Comparison of ENCODE assay signal across 9 mouse cellular contexts in the genomic region with DNA sequence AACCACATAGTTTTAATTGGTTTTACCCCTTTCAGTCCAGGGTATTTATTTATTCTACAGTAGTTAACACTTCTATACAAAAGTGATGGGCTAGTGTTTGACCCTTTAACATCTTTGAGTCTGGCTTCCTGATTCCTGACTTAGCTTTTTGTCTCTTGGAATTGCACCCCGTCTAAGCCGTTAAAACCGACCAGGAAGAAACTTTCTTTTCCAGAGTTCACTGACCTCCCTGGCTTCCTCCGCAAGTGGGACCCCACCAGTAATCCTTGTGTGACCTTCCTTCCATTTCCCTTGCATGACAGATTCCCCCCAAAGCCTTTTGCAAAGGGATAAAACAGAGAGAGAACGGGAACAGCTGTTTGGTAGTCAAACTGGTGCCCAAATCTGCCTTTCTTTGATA. TPM values are rescaled to one million over a fixed set of nuclear protein-coding genes. Genes with fewer than 3 reads are reported as not detected.
DNase-seq lines count a peak whose midpoint lies in the region; ATAC-seq and TF ChIP-seq lines count a peak whose summit lies in the region.
"Had no signal": no experiment of that assay in that cellular context is flagged by ENCODE, and none has a peak within 500 bp of the region (broad histone marks: within the 10 kb centered on the region; RNA-seq: fewer than 3 reads in every experiment).

No protein-coding gene starts in this region.

- ATAC-seq in forebrain, embryonic 12.5 days (ENCODE audit: low FRiP score): no peak
- ATAC-seq in hindbrain, embryonic 15.5 days (ENCODE audit: low FRiP score, low read depth): no peak
- ATAC-seq in midbrain, embryonic 15.5 days (replicated peaks): no peak

- TF ChIP-seq CTCF in layer of hippocampus, adult 2 months (conservative IDR thresholded peaks at IDR 0.05): no peak

- no peaks in the 10 kb centered on the region for H3K27me3 ChIP-seq in forebrain, embryonic 12.5 days
- H3K27me3 ChIP-seq in hindbrain, embryonic 15.5 days: no peaks in the 10 kb centered on the region
- H3K27me3 ChIP-seq in midbrain, embryonic 15.5 days (replicated peaks): peaks cover 3% of the 10 kb centered on the region; the same call in 1 of the 2 replicates

- peaks cover 17% of the 10 kb centered on the region; the same call in 1 of the 2 replicates for H3K4me1 ChIP-seq in forebrain, embryonic 12.5 days
- peaks cover 8% of the 10 kb centered on the region; the same call in 1 of the 2 replicates for H3K4me1 ChIP-seq in hindbrain, embryonic 15.5 days (replicated peaks)
- H3K4me1 ChIP-seq in midbrain, embryonic 15.5 days: peaks cover 15% of the 10 kb centered on the region; the same call in 1 of the 2 replicates

- H3K36me3 ChIP-seq in forebrain, embryonic 12.5 days (replicated peaks): no peaks in the 10 kb centered on the region
- no peaks in the 10 kb centered on the region for H3K36me3 ChIP-seq in hindbrain, embryonic 15.5 days
- H3K36me3 ChIP-seq in midbrain, embryonic 15.5 days (replicated peaks): no peaks in the 10 kb centered on the region

- H3K9me3 ChIP-seq in forebrain, embryonic 12.5 days: no peaks in the 10 kb centered on the region
- H3K9me3 ChIP-seq in hindbrain, embryonic 15.5 days: no peaks in the 10 kb centered on the region
- H3K9me3 ChIP-seq in midbrain, embryonic 15.5 days: no peaks in the 10 kb centered on the region

- WGBS in forebrain, embryonic 12.5 days: 3% methylated on average over 5 of the region's 5 CpGs
- 21% methylated on average over 5 of the region's 5 CpGs for WGBS in hindbrain, embryonic 15.5 days
- 3% methylated on average over 5 of the region's 5 CpGs for WGBS in midbrain, embryonic 15.5 days

- H3K9ac ChIP-seq in forebrain, embryonic 12.5 days: no peak overlapping the region
- 0 out of 2 replicates have a peak overlapping the region, but pooled peaks have one; percentile 5 for H3K9ac ChIP-seq in hindbrain, embryonic 15.5 days
- no peak overlapping the region for H3K9ac ChIP-seq in midbrain, embryonic 15.5 days

- H3K27ac ChIP-seq in layer of hippocampus, adult 2 months: peak overlapping the region; percentile 92
- H3K27ac ChIP-seq in forebrain, embryonic 12.5 days: no peak overlapping the region
- H3K27ac ChIP-seq in hindbrain, embryonic 15.5 days (replicated peaks): no peak overlapping the region
- H3K27ac ChIP-seq in midbrain, embryonic 15.5 days: no peak overlapping the region

- DNase-seq in layer of hippocampus, adult 2 months (ENCODE audit: low spot score in 2 of 2): no peak
- no peak for DNase-seq in layer of hippocampus, postnatal 14 days (ENCODE audit: low spot score in 2 of 2)
- no peak for DNase-seq in yolk sac, embryonic 10.5 days (ENCODE audit: low spot score)
- DNase-seq in MN1 (ENCODE audit: low spot score): no peak
- no peak for DNase-seq in gastrocnemius, postnatal 4 days (ENCODE audit: low spot score in 2 of 2)

- peak overlapping the region; percentile 76 for H3K4me3 ChIP-seq in layer of hippocampus, adult 2 months
- peak overlapping the region; percentile 10; the same call in 1 of the 2 replicates for H3K4me3 ChIP-seq in forebrain, embryonic 12.5 days (replicated peaks)
- H3K4me3 ChIP-seq in hindbrain, embryonic 15.5 days: peak overlapping the region; percentile 62
- peak overlapping the region; percentile 66 for H3K4me3 ChIP-seq in midbrain, embryonic 15.5 days

- H3K4me2 ChIP-seq in forebrain, embryonic 12.5 days: peak overlapping the region; percentile 38
- H3K4me2 ChIP-seq in hindbrain, embryonic 15.5 days: peak overlapping the region; percentile 97
- peak overlapping the region; percentile 99 for H3K4me2 ChIP-seq in midbrain, embryonic 15.5 days

RNA-seq across cellular contexts. Expression of gene Plekhg1, which starts 1.6 kb away (rescaled TPM):
- total RNA-seq in layer of hippocampus, adult 2 months (2021): 10 to 100 TPM; 14.2 to 15.9 TPM
- total RNA-seq in layer of hippocampus, postnatal 14 days (2021): 10 to 100 TPM; 27.9 to 34.5 TPM
- polyA plus RNA-seq in forebrain, embryonic 12.5 days (2016; fragmentation: Nextera tagmentation; extraction: Ambion mirVana): 9.7 and 14.9 TPM in 2 replicates
- polyA plus RNA-seq in hindbrain, embryonic 15.5 days (2015; fragmentation: Nextera tagmentation; extraction: Ambion mirVana): 10.5 and 11.4 TPM in 2 replicates
- 8.0 and 8.6 TPM in 2 replicates for polyA plus RNA-seq in midbrain, embryonic 15.5 days (2015; fragmentation: Nextera tagmentation; extraction: Ambion mirVana)
- total RNA-seq in gastrocnemius, postnatal 4 days (2021): 10 to 100 TPM; 19.6 to 20.2 TPM
- total RNA-seq: MEL had no signal

Comparison
In these comparisons a context has a peak if more than half of its experiments do, and no peak if none do; other contexts are left out.
1. H3K4me3 ChIP-seq: peak in every context shown above with its lines; median percentile 76 in layer of hippocampus, adult 2 months; 66 in midbrain, embryonic 15.5 days; 62 in hindbrain, embryonic 15.5 days; 10 in forebrain, embryonic 12.5 days.
2. H3K4me2 ChIP-seq: peak in every context shown above with its lines; median percentile 99 in midbrain, embryonic 15.5 days; 97 in hindbrain, embryonic 15.5 days; 38 in forebrain, embryonic 12.5 days.